Mouse (Mus musculus) adrenal gland, postnatal 14 days (tissue): ENCODE measurements around the gene Atg101. TPM values are rescaled to one million over a fixed set of nuclear protein-coding genes. Genes with fewer than 3 reads are reported as not detected.

Source experiments
- DNase-seq: peaks from one replicate; pipeline ENCODE4 v3.0.0; 2021; ENCODE audit warnings: mixed read lengths
- total RNA-seq: library from RNA; stranded (reverse); gene quantifications from 2 replicates; pipeline ENCODE4 v1.2.3, GENCODE M21; 2021

Atg101 gene
- total RNA-seq, 1 experiment from 2014 or later: 97.1 TPM

GRCm38 (mm10) chr15:101333648-101334047, 49.6 kb downstream of the Atg101 start:
- no peak for DNase-seq

- no peak for DNase-seq
These were observed 52.6 kb downstream of the Atg101 start for GRCm38 (mm10) chr15:101336474-101337174.

GRCm38 (mm10) chr15:101338359-101338758, 54.3 kb downstream of the Atg101 start:
- DNase-seq: no peak

- DNase-seq: peak; percentile 92
These were observed 55.5 kb downstream of the Atg101 start for GRCm38 (mm10) chr15:101339537-101339936.

Other genes with a start within 250 kb of the Atg101 start
- 0.49 TPM in 1 of 2 replicates, not detected in the other for gene Gm47841, start 236.9 kb upstream of the Atg101 start, total RNA-seq
- 7.9 and 8.8 TPM in 2 replicates for gene Fignl2, start 205.7 kb upstream of the Atg101 start, total RNA-seq
- gene Ankrd33, start 168.5 kb upstream of the Atg101 start, total RNA-seq: not detected in 2 replicates
- 16.7 and 20.7 TPM in 2 replicates for gene Acvrl1, start 155.8 kb upstream of the Atg101 start, total RNA-seq
- gene Acvr1b, start 110.2 kb upstream of the Atg101 start, total RNA-seq: 9.0 and 11.2 TPM in 2 replicates
- 20.7 and 29.7 TPM in 2 replicates for gene Grasp, start 60.1 kb upstream of the Atg101 start, total RNA-seq
- gene Nr4a1, start 30.0 kb upstream of the Atg101 start, total RNA-seq: 357 and 680 TPM in 2 replicates
- 2.1 and 2.4 TPM in 2 replicates for gene 6030408B16Rik, start 8.9 kb downstream of the Atg101 start, total RNA-seq
- gene Krt80, start 85.9 kb downstream of the Atg101 start, total RNA-seq: 0.74 and 1.1 TPM in 2 replicates
- gene Krt7, start 126.8 kb downstream of the Atg101 start, total RNA-seq: 1.4 and 2.3 TPM in 2 replicates
- not detected in 2 replicates for gene Krt87, start 154.5 kb downstream of the Atg101 start, total RNA-seq
- gene Krt88, start 163.5 kb downstream of the Atg101 start, total RNA-seq: not detected in 2 replicates
- gene Krt81, start 179.5 kb downstream of the Atg101 start, total RNA-seq: not detected in 2 replicates
- not detected in 2 replicates for gene Krt86, start 189.2 kb downstream of the Atg101 start, total RNA-seq
- gene Krt83, start 207.2 kb downstream of the Atg101 start, total RNA-seq: not detected in 2 replicates
- not detected in 2 replicates for gene Gm49425, start 233.0 kb downstream of the Atg101 start, total RNA-seq
- not detected in 2 replicates for gene Krt84, start 248.5 kb downstream of the Atg101 start, total RNA-seq